Mouse (Mus musculus) spleen, adult 2 months (tissue): Measurements from ENCODE around the gene Agpat4.

Experiments used
- CTCF ChIP-seq: fragments of 200-500 bp; IDR thresholded peaks from 2 replicates; pipeline ENCODE4 v1.5.1; 2011; ENCODE audit warnings: mild to moderate bottlenecking, inconsistent platforms; ENCODE audit not compliant: insufficient read depth, insufficient read length, insufficient replicate concordance; ENCODE audit errors: extremely low read depth
- POLR2A ChIP-seq: fragments of 200-500 bp; IDR thresholded peaks from 2 replicates; pipeline ENCODE4 v1.6.1; 2011; ENCODE audit warnings: low read depth, low read length, inconsistent platforms

GRCm38 (mm10) chr17:12184283-12184682 is 65.8 kb downstream of the Agpat4 start:
- TF ChIP-seq POLR2A (no peak), CTCF (no peak)
